Mouse (Mus musculus): ENCODE measurements at regions not wholly inside any gene's neighbourhood (a gene's known extent, or its start where the extent isn't known, plus 50 kb on each side); places are given as distances from the start of the nearest gene placed in this dataset.

DNA sequence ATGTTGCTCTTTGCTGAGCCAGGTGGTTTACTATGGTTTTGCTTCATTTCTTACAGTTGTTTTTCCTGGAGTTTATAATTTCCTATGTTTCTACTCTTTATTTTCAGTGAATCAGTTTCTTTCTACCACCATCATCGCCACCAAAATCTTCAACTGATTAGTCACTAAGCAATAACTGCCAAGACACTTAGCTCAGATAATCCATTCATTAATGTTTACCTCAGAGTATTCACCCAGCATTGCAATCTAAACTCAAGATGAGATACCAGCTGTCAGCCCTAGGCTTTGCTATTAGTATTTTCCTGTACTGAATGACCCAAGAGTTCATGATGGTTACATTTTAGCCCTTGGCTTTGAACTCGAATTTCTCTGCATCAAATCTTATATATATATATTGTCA lies 96.8 kb upstream of the Cadm1 start:
- 61% methylated on average over 2 of the region's 2 CpGs for WGBS
- H3K9ac ChIP-seq = no peak overlapping the region
- H3K4me1 ChIP-seq = no peaks in the 10 kb centered on the region
- no peaks in the 10 kb centered on the region for H3K9me3 ChIP-seq
- no peak overlapping the region for H3K4me2 ChIP-seq
- ATAC-seq (ENCODE audit: insufficient read depth, low FRiP score, low read depth) = no peak
- H3K27ac ChIP-seq = no peak overlapping the region
- H3K36me3 ChIP-seq = no peaks in the 10 kb centered on the region
- no peaks in the 10 kb centered on the region for H3K27me3 ChIP-seq (replicated peaks)
- H3K4me3 ChIP-seq (replicated peaks) = no peak overlapping the region

- no peak for ATAC-seq (ENCODE audit: insufficient read depth, low FRiP score, low read depth)
- Histone ChIP-seq H3K4me3 (replicated peaks) (no peak overlapping the region), H3K9me3 (no peaks in the 10 kb centered on the region), H3K27ac (no peak overlapping the region), H3K9ac (no peak overlapping the region), H3K27me3 (replicated peaks) (no peaks in the 10 kb centered on the region), H3K36me3 (no peaks in the 10 kb centered on the region), H3K4me2 (no peak overlapping the region), H3K4me1 (no peaks in the 10 kb centered on the region)
- 83% methylated on average over 2 of the region's 2 CpGs for WGBS
These were observed 95.9 kb upstream of the Cadm1 start for GRCm38 (mm10) chr9:47434091-47434490.

- H3K4me2 ChIP-seq = no peak overlapping the region
- H3K27ac ChIP-seq = no peak overlapping the region
- H3K4me1 ChIP-seq = no peaks in the 10 kb centered on the region
- ATAC-seq (ENCODE audit: insufficient read depth, low FRiP score, low read depth) = no peak
- H3K27me3 ChIP-seq (replicated peaks) = no peaks in the 10 kb centered on the region
- no peaks in the 10 kb centered on the region for H3K36me3 ChIP-seq
- H3K4me3 ChIP-seq (replicated peaks) = no peak overlapping the region
- 62% methylated on average over 4 of the region's 4 CpGs for whole genome bisulfite sequencing
- H3K9me3 ChIP-seq = no peaks in the 10 kb centered on the region
- no peak overlapping the region for H3K9ac ChIP-seq
These were observed 91.0 kb upstream of the Cadm1 start for GRCm38 (mm10) chr9:47438976-47439375.

DNA sequence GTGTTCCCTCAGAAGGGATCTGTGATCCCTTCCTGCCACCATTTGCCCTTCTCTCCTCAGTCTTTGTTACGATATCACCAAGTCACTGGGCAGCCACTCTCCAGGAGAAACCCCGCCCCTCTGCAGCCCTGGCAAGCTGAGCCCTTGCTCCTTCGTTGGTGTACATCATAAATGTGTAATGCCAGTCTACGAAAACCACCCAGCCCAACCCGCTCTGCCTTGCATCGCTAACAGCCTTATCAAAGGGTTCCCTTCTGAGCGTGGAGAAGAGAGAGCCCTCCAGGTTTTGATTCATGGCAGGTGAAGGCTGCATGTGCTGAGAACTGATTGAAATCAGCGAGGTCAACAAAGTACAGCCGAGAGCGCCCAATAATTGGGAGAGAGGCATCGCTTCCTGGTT lies 90.5 kb upstream of the Cadm1 start:
- H3K9me3 ChIP-seq = no peaks in the 10 kb centered on the region
- 29% methylated on average over 11 of the region's 11 CpGs for WGBS
- no peaks in the 10 kb centered on the region for H3K27me3 ChIP-seq (replicated peaks)
- no peak for ATAC-seq (ENCODE audit: insufficient read depth, low FRiP score, low read depth)
- no peak overlapping the region for H3K4me3 ChIP-seq (replicated peaks)
- H3K9ac ChIP-seq = no peak overlapping the region
- H3K4me2 ChIP-seq = peak overlapping the region; percentile 49
- no peaks in the 10 kb centered on the region for H3K36me3 ChIP-seq
- no peak overlapping the region for H3K27ac ChIP-seq
- H3K4me1 ChIP-seq = no peaks in the 10 kb centered on the region

- no peaks in the 10 kb centered on the region for H3K36me3 ChIP-seq
- WGBS = 29% methylated on average over 6 of the region's 6 CpGs
- no peaks in the 10 kb centered on the region for H3K9me3 ChIP-seq
- H3K4me2 ChIP-seq = peak overlapping the region; percentile 49
- H3K4me1 ChIP-seq = no peaks in the 10 kb centered on the region
- no peak for ATAC-seq (ENCODE audit: insufficient read depth, low FRiP score, low read depth)
- H3K9ac ChIP-seq = no peak overlapping the region
- H3K27ac ChIP-seq = no peak overlapping the region
- H3K4me3 ChIP-seq (replicated peaks) = no peak overlapping the region
- H3K27me3 ChIP-seq (replicated peaks) = no peaks in the 10 kb centered on the region
These were observed 89.8 kb upstream of the Cadm1 start for GRCm38 (mm10) chr9:47440128-47440527.

DNA sequence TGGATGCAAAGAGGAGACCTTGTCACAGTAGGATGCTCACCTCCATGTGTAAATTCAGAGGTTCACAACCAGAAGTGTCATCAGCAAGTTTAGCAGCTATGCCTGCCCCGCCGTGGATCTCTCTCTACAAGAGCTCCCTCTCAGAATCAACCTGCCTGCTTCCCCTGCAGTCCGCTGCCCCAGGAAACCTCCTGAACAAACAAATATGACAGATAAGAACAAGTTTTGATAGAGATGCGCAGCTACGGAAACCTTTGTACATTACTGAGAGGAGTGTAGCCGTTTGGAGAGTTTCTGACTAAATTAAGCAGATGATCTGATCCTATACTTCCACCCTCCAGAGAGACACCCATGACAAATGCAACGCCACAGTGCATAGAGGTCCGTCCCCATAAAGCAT lies 88.8 kb upstream of the Cadm1 start:
- H3K4me3 ChIP-seq (replicated peaks) = no peak overlapping the region
- H3K27me3 ChIP-seq (replicated peaks) = no peaks in the 10 kb centered on the region
- H3K9me3 ChIP-seq = no peaks in the 10 kb centered on the region
- ATAC-seq (ENCODE audit: insufficient read depth, low FRiP score, low read depth) = no peak
- H3K4me1 ChIP-seq = no peaks in the 10 kb centered on the region
- no peaks in the 10 kb centered on the region for H3K36me3 ChIP-seq
- 76% methylated on average over 8 of the region's 8 CpGs for WGBS
- no peak overlapping the region for H3K9ac ChIP-seq
- no peak overlapping the region for H3K4me2 ChIP-seq
- H3K27ac ChIP-seq = no peak overlapping the region

- Histone ChIP-seq H3K4me1 (no peaks in the 10 kb centered on the region), H3K27me3 (replicated peaks) (no peaks in the 10 kb centered on the region), H3K36me3 (no peaks in the 10 kb centered on the region), H3K4me2 (no peak overlapping the region), H3K9ac (no peak overlapping the region), H3K27ac (no peak overlapping the region), H3K9me3 (no peaks in the 10 kb centered on the region), H3K4me3 (replicated peaks) (no peak overlapping the region)
- WGBS = 70% methylated on average over 2 of the region's 2 CpGs
- ATAC-seq (ENCODE audit: insufficient read depth, low FRiP score, low read depth) = no peak
These were observed 85.8 kb upstream of the Cadm1 start for GRCm38 (mm10) chr9:47444168-47444567.

GRCm38 (mm10) chr9:47444752-47445151 lies 85.2 kb upstream of the Cadm1 start:
- ATAC-seq (ENCODE audit: insufficient read depth, low FRiP score, low read depth) = no peak
- Histone ChIP-seq H3K9ac (no peak overlapping the region), H3K4me2 (no peak overlapping the region), H3K27ac (no peak overlapping the region), H3K36me3 (no peaks in the 10 kb centered on the region), H3K9me3 (no peaks in the 10 kb centered on the region), H3K4me3 (replicated peaks) (no peak overlapping the region), H3K27me3 (replicated peaks) (no peaks in the 10 kb centered on the region), H3K4me1 (no peaks in the 10 kb centered on the region)
- 32% methylated on average over 1 of the region's 1 CpGs for WGBS

- no peak for ATAC-seq (ENCODE audit: insufficient read depth, low FRiP score, low read depth)
- 67% methylated on average over 6 of the region's 6 CpGs for WGBS
These were observed 84.6 kb upstream of the Cadm1 start for GRCm38 (mm10) chr9:47445332-47445731.

GRCm38 (mm10) chr9:47452752-47453151 lies 77.2 kb upstream of the Cadm1 start:
- WGBS = 73% methylated on average over 4 of the region's 4 CpGs
- no peak overlapping the region for H3K27ac ChIP-seq
- H3K9me3 ChIP-seq = no peaks in the 10 kb centered on the region
- no peak for ATAC-seq (ENCODE audit: insufficient read depth, low FRiP score, low read depth)
- no peaks in the 10 kb centered on the region for H3K4me1 ChIP-seq
- H3K27me3 ChIP-seq (replicated peaks) = no peaks in the 10 kb centered on the region
- no peak overlapping the region for H3K4me2 ChIP-seq
- H3K9ac ChIP-seq = no peak overlapping the region
- H3K4me3 ChIP-seq (replicated peaks) = no peak overlapping the region
- no peaks in the 10 kb centered on the region for H3K36me3 ChIP-seq

More at GRCm38 (mm10) chr9:47445332-47445731, 84.6 kb upstream of the Cadm1 start:
- no peak overlapping the region for H3K9ac ChIP-seq
- no peaks in the 10 kb centered on the region for H3K36me3 ChIP-seq
- H3K4me1 ChIP-seq = no peaks in the 10 kb centered on the region
- no peaks in the 10 kb centered on the region for H3K9me3 ChIP-seq
- no peak overlapping the region for H3K27ac ChIP-seq
- H3K27me3 ChIP-seq (replicated peaks) = no peaks in the 10 kb centered on the region
- H3K4me2 ChIP-seq = no peak overlapping the region
- H3K4me3 ChIP-seq (replicated peaks) = no peak overlapping the region

- H3K4me2 ChIP-seq = no peak overlapping the region
- no peaks in the 10 kb centered on the region for H3K36me3 ChIP-seq
- H3K27ac ChIP-seq = no peak overlapping the region
- no peak for ATAC-seq (ENCODE audit: insufficient read depth, low FRiP score, low read depth)
- no peak overlapping the region for H3K9ac ChIP-seq
- H3K9me3 ChIP-seq = no peaks in the 10 kb centered on the region
- no peak overlapping the region for H3K4me3 ChIP-seq (replicated peaks)
- no peaks in the 10 kb centered on the region for H3K27me3 ChIP-seq (replicated peaks)
- H3K4me1 ChIP-seq = no peaks in the 10 kb centered on the region
- 43% methylated on average over 15 of the region's 15 CpGs for WGBS
These were observed 71.1 kb upstream of the Cadm1 start for GRCm38 (mm10) chr9:47458721-47459418.

GRCm38 (mm10) chr9:47459461-47460049 lies 70.4 kb upstream of the Cadm1 start:
- no peak overlapping the region for H3K27ac ChIP-seq
- no peaks in the 10 kb centered on the region for H3K36me3 ChIP-seq
- no peaks in the 10 kb centered on the region for H3K27me3 ChIP-seq (replicated peaks)
- no peak overlapping the region for H3K9ac ChIP-seq
- H3K4me3 ChIP-seq (replicated peaks) = no peak overlapping the region
- H3K4me1 ChIP-seq = no peaks in the 10 kb centered on the region
- H3K9me3 ChIP-seq = no peaks in the 10 kb centered on the region
- H3K4me2 ChIP-seq = no peak overlapping the region
- 80% methylated on average over 8 of the region's 8 CpGs for WGBS
- no peak for ATAC-seq (ENCODE audit: insufficient read depth, low FRiP score, low read depth)

GRCm38 (mm10) chr9:47460241-47460640 lies 69.7 kb upstream of the Cadm1 start:
- H3K9me3 ChIP-seq = no peaks in the 10 kb centered on the region
- no peaks in the 10 kb centered on the region for H3K4me1 ChIP-seq
- H3K36me3 ChIP-seq = no peaks in the 10 kb centered on the region
- no peak overlapping the region for H3K4me3 ChIP-seq (replicated peaks)
- WGBS = 77% methylated on average over 15 of the region's 15 CpGs
- ATAC-seq (ENCODE audit: insufficient read depth, low FRiP score, low read depth) = no peak
- no peak overlapping the region for H3K9ac ChIP-seq
- no peaks in the 10 kb centered on the region for H3K27me3 ChIP-seq (replicated peaks)
- no peak overlapping the region for H3K27ac ChIP-seq
- no peak overlapping the region for H3K4me2 ChIP-seq

Data from stomach, embryonic 15.5 days (tissue).